Mouse (Mus musculus) kidney, adult 2 months (tissue): ENCODE data around the gene Thrap3.

Experiments used
- CTCF ChIP-seq: fragments of 200-500 bp; conservative IDR thresholded peaks from 2 replicates; pipeline ENCODE4 v1.5.1; 2011; ENCODE audit warnings: low read depth, mild to moderate bottlenecking, control low read depth, low read length, moderate library complexity, mixed read lengths; ENCODE audit not compliant: insufficient read depth, insufficient read length
- POLR2A ChIP-seq: fragments of 200-500 bp; IDR thresholded peaks from one replicate; pipeline ENCODE4 v1.6.1; 2011; ENCODE audit warnings: low read depth, low read length, control low read depth

DNA sequence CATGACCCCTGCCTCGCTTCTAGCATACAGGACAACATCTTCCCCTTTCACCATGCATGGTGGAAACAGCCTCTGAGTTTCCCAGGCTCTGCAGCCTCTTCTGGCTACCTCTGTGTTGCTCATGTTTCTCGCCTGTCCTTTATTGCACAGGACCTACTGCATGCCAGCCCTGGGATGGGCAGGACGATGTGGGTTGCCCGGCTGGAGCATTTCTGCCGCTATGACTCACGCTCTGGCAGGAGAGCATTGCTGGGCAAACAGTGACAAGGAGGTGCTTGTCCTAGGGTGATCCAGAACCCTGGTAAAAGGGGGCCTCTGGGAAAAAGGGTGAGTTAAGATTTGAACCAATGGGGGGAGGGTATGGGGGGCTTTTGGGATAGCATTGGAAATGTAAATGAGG, 15.2 kb upstream of the Thrap3 start:
- no peak for TF ChIP-seq CTCF
- no peak for TF ChIP-seq POLR2A
